In genomic region chr4:133658729-133659128, GRCm38 (mm10) we compare ENCODE assay signal across 12 mouse cellular contexts. TPM values are rescaled to one million over a fixed set of nuclear protein-coding genes. Genes with fewer than 3 reads are reported as not detected.
DNase-seq lines count a peak whose midpoint lies in the region; ATAC-seq and TF ChIP-seq lines count a peak whose summit lies in the region.
"Had no signal": no experiment of that assay in that cellular context is flagged by ENCODE, and none has a peak within 500 bp of the region (broad histone marks: within the 10 kb centered on the region; RNA-seq: fewer than 3 reads in every experiment).

No protein-coding gene starts in this region.

- 36% methylated on average over 2 of the region's 2 CpGs for WGBS in heart, embryonic 12.5 days
- 40% methylated on average over 2 of the region's 2 CpGs for WGBS in lung, embryonic 15.5 days
- 40% methylated on average over 2 of the region's 2 CpGs for WGBS in embryonic facial prominence, embryonic 15.5 days
- WGBS in forebrain, embryonic 16.5 days: 30% methylated on average over 2 of the region's 2 CpGs

- H3K79me2 ChIP-seq in myocyte (ENCODE audit: control insufficient read depth, insufficient read depth): no peaks in the 10 kb centered on the region

- H3K4me3 ChIP-seq in heart, embryonic 12.5 days: no peak overlapping the region
- H3K4me3 ChIP-seq in lung, embryonic 15.5 days: 0 out of 2 replicates have a peak overlapping the region, but pooled peaks have one; percentile 37
- H3K4me3 ChIP-seq in embryonic facial prominence, embryonic 15.5 days (replicated peaks): no peak overlapping the region
- peak overlapping the region; percentile 26 for H3K4me3 ChIP-seq in myocyte
- no peak overlapping the region for H3K4me3 ChIP-seq in forebrain, embryonic 16.5 days (replicated peaks; ENCODE audit: low read length)
- H3K4me3 ChIP-seq: midbrain, embryonic 15.5 days had no signal

- no peaks in the 10 kb centered on the region for H3K27me3 ChIP-seq in heart, embryonic 12.5 days (replicated peaks)
- no peaks in the 10 kb centered on the region for H3K27me3 ChIP-seq in lung, embryonic 15.5 days
- H3K27me3 ChIP-seq in embryonic facial prominence, embryonic 15.5 days: no peaks in the 10 kb centered on the region
- H3K27me3 ChIP-seq in myocyte (ENCODE audit: control insufficient read depth, insufficient read depth, insufficient read length): no peaks in the 10 kb centered on the region
- no peaks in the 10 kb centered on the region for H3K27me3 ChIP-seq in forebrain, embryonic 16.5 days (replicated peaks; ENCODE audit: control insufficient read depth, insufficient read depth, low read length)
- H3K27me3 ChIP-seq: midbrain, embryonic 15.5 days had no signal

- H3K27ac ChIP-seq in heart, embryonic 12.5 days (ENCODE audit: poor library complexity, severe bottlenecking): no peak overlapping the region
- peak overlapping the region; percentile 99 for H3K27ac ChIP-seq in lung, embryonic 15.5 days
- H3K27ac ChIP-seq in embryonic facial prominence, embryonic 15.5 days (replicated peaks): peak overlapping the region; percentile 97; the same call in 1 of the 2 replicates
- no peak overlapping the region for H3K27ac ChIP-seq in forebrain, embryonic 16.5 days (ENCODE audit: low read length)
- H3K27ac ChIP-seq: midbrain, embryonic 15.5 days had no signal

- no peak overlapping the region for H3ac ChIP-seq in myocyte (ENCODE audit: control insufficient read depth, insufficient read length)

- DNase-seq in heart, adult 18-20 months: no peak
- DNase-seq in lung, postnatal 25 days (ENCODE audit: low spot score): no peak
- DNase-seq in layer of hippocampus, adult 11-12 months (ENCODE audit: low spot score): no peak
- DNase-seq: cerebellum, postnatal 10 days had no signal

- no peaks in the 10 kb centered on the region for H3K9me3 ChIP-seq in heart, embryonic 12.5 days (replicated peaks)
- no peaks in the 10 kb centered on the region for H3K9me3 ChIP-seq in lung, embryonic 15.5 days
- no peaks in the 10 kb centered on the region for H3K9me3 ChIP-seq in embryonic facial prominence, embryonic 15.5 days (replicated peaks)
- no peaks in the 10 kb centered on the region for H3K9me3 ChIP-seq in forebrain, embryonic 16.5 days (ENCODE audit: control insufficient read depth, low read length)
- H3K9me3 ChIP-seq: midbrain, embryonic 15.5 days had no signal

- no peak for ATAC-seq in heart, embryonic 12.5 days (ENCODE audit: insufficient number of reproducible peaks, low FRiP score)
- no peak for ATAC-seq in lung, embryonic 15.5 days (ENCODE audit: borderline replicate concordance, extremely low read depth, low FRiP score, low TSS enrichment)
- ATAC-seq in embryonic facial prominence, embryonic 15.5 days (ENCODE audit: insufficient number of reproducible peaks, low FRiP score, low TSS enrichment, low read depth): no peak
- ATAC-seq in forebrain, embryonic 16.5 days: no peak
- ATAC-seq: activated CD4-positive, CD25-positive, alpha-beta regulatory T cell, adult 4 months; hindbrain, postnatal 0 days; midbrain, embryonic 15.5 days had no signal

- H3K4me1 ChIP-seq in heart, embryonic 12.5 days (replicated peaks): peaks cover 30% of the 10 kb centered on the region
- peaks cover 43% of the 10 kb centered on the region for H3K4me1 ChIP-seq in lung, embryonic 15.5 days
- peaks cover 48% of the 10 kb centered on the region for H3K4me1 ChIP-seq in embryonic facial prominence, embryonic 15.5 days
- H3K4me1 ChIP-seq in forebrain, embryonic 16.5 days (replicated peaks; ENCODE audit: control insufficient read depth, insufficient read depth, low read length): peaks cover 25% of the 10 kb centered on the region

- TF ChIP-seq POLR2A in myocyte (IDR thresholded peaks at IDR 0.05; ENCODE audit: insufficient read length, low read depth): no peak

- no peak overlapping the region for H3K9ac ChIP-seq in heart, embryonic 12.5 days
- no peak overlapping the region for H3K9ac ChIP-seq in lung, embryonic 15.5 days
- no peak overlapping the region for H3K9ac ChIP-seq in embryonic facial prominence, embryonic 15.5 days
- H3K9ac ChIP-seq in forebrain, embryonic 16.5 days (replicated peaks; ENCODE audit: low read depth, low read length): no peak overlapping the region
- H3K9ac ChIP-seq: midbrain, embryonic 15.5 days had no signal

- peak overlapping the region; percentile 60 for H3K4me2 ChIP-seq in heart, embryonic 12.5 days
- H3K4me2 ChIP-seq in lung, embryonic 15.5 days: peak overlapping the region; percentile 60
- no peak overlapping the region for H3K4me2 ChIP-seq in embryonic facial prominence, embryonic 15.5 days (replicated peaks)
- peak overlapping the region; percentile 92 for H3K4me2 ChIP-seq in myocyte (ENCODE audit: low read depth)
- H3K4me2 ChIP-seq in forebrain, embryonic 16.5 days (ENCODE audit: low read length): no peak overlapping the region

- peaks cover 12% of the 10 kb centered on the region for H3K36me3 ChIP-seq in heart, embryonic 12.5 days
- peaks cover 8% of the 10 kb centered on the region for H3K36me3 ChIP-seq in lung, embryonic 15.5 days
- peaks cover 7% of the 10 kb centered on the region; the same call in 1 of the 2 replicates for H3K36me3 ChIP-seq in embryonic facial prominence, embryonic 15.5 days
- H3K36me3 ChIP-seq in myocyte (ENCODE audit: control insufficient read depth, insufficient read depth): no peaks in the 10 kb centered on the region
- no peaks in the 10 kb centered on the region for H3K36me3 ChIP-seq in forebrain, embryonic 16.5 days (ENCODE audit: control insufficient read depth, insufficient read depth)

TF ChIP-seq in myocyte, 11 proteins besides CTCF, POLR2A, EP300 and RAD21:
- TF ChIP-seq POLR2AphosphoS2 (IDR thresholded peaks at IDR 0.05; ENCODE audit: insufficient read length, low read depth) (no peak), MAX (IDR thresholded peaks at IDR 0.05; ENCODE audit: low read depth) (no peak), TCF12 (IDR thresholded peaks at IDR 0.05; ENCODE audit: insufficient read depth, poor library complexity, severe bottlenecking) (no peak), SRF (IDR thresholded peaks at IDR 0.05; ENCODE audit: control insufficient read depth, insufficient read length, low read depth) (no peak), MYOD1 (IDR thresholded peaks at IDR 0.05; ENCODE audit: control insufficient read depth in 1 of 3, insufficient read length in 2 of 3, low read depth in 2 of 3) (no peak), CEBPB (IDR thresholded peaks at IDR 0.05; ENCODE audit: insufficient read depth, poor library complexity, severe bottlenecking) (no peak), E2F4 (IDR thresholded peaks at IDR 0.05; ENCODE audit: insufficient read depth) (no peak), USF1 (IDR thresholded peaks at IDR 0.05; ENCODE audit: low read depth) (no peak), MYOG (IDR thresholded peaks at IDR 0.05; ENCODE audit: control insufficient read depth in 1 of 3, insufficient read depth in 1 of 3, insufficient read length in 2 of 3, low read depth in 2 of 3) (no peak)

RNA-seq across cellular contexts. Expression of gene Zdhhc18, which starts 8.8 kb away (rescaled TPM):
- 3.5 and 3.9 TPM in 2 replicates for polyA plus RNA-seq in heart, embryonic 12.5 days (2016; fragmentation: Nextera tagmentation; extraction: Ambion mirVana)
- total RNA-seq in heart, adult 18-20 months (2021): 10 to 100 TPM; 20.9 to 31.7 TPM
- polyA plus RNA-seq in lung, embryonic 15.5 days (2015; fragmentation: Nextera tagmentation; extraction: Ambion mirVana): 6.2 and 7.7 TPM in 2 replicates
- polyA plus RNA-seq in embryonic facial prominence, embryonic 15.5 days (2015; fragmentation: Nextera tagmentation; extraction: Ambion mirVana): 4.6 and 5.4 TPM in 2 replicates
- polyA plus RNA-seq in myocyte (2012; fragmentation: generic; extraction: Trizol): 14.3 TPM
- 3.5 and 4.5 TPM in 2 replicates for polyA plus RNA-seq in forebrain, embryonic 16.5 days (2015; fragmentation: Nextera tagmentation; extraction: Ambion mirVana)

RNA-seq across cellular contexts. Expression of gene Pigv, which starts 13.7 kb away (rescaled TPM):
- polyA plus RNA-seq in heart, embryonic 12.5 days (2016; fragmentation: Nextera tagmentation; extraction: Ambion mirVana): 15.0 and 18.4 TPM in 2 replicates
- 10 to 100 TPM; 12.5 to 12.7 TPM for total RNA-seq in heart, adult 18-20 months (2021)
- polyA plus RNA-seq in lung, embryonic 15.5 days (2015; fragmentation: Nextera tagmentation; extraction: Ambion mirVana): 18.4 and 20.2 TPM in 2 replicates
- 16.2 and 17.6 TPM in 2 replicates for polyA plus RNA-seq in embryonic facial prominence, embryonic 15.5 days (2015; fragmentation: Nextera tagmentation; extraction: Ambion mirVana)
- polyA plus RNA-seq in myocyte (2012; fragmentation: generic; extraction: Trizol): 9.8 TPM
- polyA plus RNA-seq in forebrain, embryonic 16.5 days (2015; fragmentation: Nextera tagmentation; extraction: Ambion mirVana): 14.7 and 15.5 TPM in 2 replicates

RNA-seq across cellular contexts. Expression of gene Sfn, which starts 56.8 kb away (rescaled TPM):
- 0.76 and 1.4 TPM in 2 replicates for polyA plus RNA-seq in heart, embryonic 12.5 days (2016; fragmentation: Nextera tagmentation; extraction: Ambion mirVana)
- 1 to 10 TPM; 1.0 to 1.4 TPM for total RNA-seq in heart, adult 18-20 months (2021)
- 17.7 and 20.9 TPM in 2 replicates for polyA plus RNA-seq in lung, embryonic 15.5 days (2015; fragmentation: Nextera tagmentation; extraction: Ambion mirVana)
- 347 and 362 TPM in 2 replicates for polyA plus RNA-seq in embryonic facial prominence, embryonic 15.5 days (2015; fragmentation: Nextera tagmentation; extraction: Ambion mirVana)
- polyA plus RNA-seq in myocyte (2012; fragmentation: generic; extraction: Trizol): 0.56 TPM
- polyA plus RNA-seq in forebrain, embryonic 16.5 days (2015; fragmentation: Nextera tagmentation; extraction: Ambion mirVana): 1.0 and 1.6 TPM in 2 replicates

Comparison
In these comparisons a context has a peak if more than half of its experiments do, and no peak if none do; other contexts are left out.
1. H3K27ac ChIP-seq: peak in lung, embryonic 15.5 days (single experiment) and embryonic facial prominence, embryonic 15.5 days (single experiment); none in heart, embryonic 12.5 days (single experiment) and forebrain, embryonic 16.5 days (single experiment).
2. H3K4me2 ChIP-seq: peak in heart, embryonic 12.5 days (single experiment), lung, embryonic 15.5 days (single experiment) and myocyte (single experiment); none in embryonic facial prominence, embryonic 15.5 days (single experiment) and forebrain, embryonic 16.5 days (single experiment).
3. H3K4me3 ChIP-seq: peak in lung, embryonic 15.5 days (single experiment) and myocyte (single experiment); none in heart, embryonic 12.5 days (single experiment), embryonic facial prominence, embryonic 15.5 days (single experiment) and forebrain, embryonic 16.5 days (single experiment).
4. RNA of gene Sfn, which starts 56.8 kb away (polyA plus RNA-seq): 347 to 362 TPM in embryonic facial prominence, embryonic 15.5 days; 17.7 to 20.9 TPM in lung, embryonic 15.5 days, 0.76 to 1.4 TPM in heart, embryonic 12.5 days, 1.0 to 1.6 TPM in forebrain, embryonic 16.5 days and 0.56 TPM in myocyte (single experiment); every median in the first group is over 10 times any median in the second.